In the genomic region with DNA sequence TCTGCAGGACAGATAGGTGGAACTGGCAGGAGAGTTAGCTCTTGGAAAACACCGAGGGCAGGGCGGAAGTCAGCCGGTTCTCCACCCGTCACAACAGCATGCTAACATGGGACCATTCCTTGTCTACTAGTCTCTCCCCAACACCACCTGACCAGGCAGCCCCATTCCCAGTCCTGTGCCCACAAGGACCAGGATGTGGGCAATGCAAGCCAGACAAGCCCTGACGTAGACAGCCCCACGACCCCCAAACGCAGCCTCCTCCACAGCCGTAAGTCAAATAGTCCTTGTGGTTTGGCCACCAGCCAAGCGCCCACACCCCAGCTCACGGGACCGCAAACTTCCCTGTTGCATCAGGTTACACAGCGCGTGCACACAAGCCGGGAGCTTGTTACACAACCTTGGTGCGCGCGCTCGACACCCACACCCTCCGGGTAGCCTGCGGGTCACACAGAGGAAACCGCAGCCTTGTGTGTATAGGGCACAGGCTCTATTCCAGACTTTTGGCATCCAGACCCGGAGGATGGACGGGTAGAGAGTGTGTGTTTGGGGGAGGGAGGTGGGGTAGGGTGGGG, we compare ENCODE assay signal across 8 mouse cellular contexts. TPM values are rescaled to one million over a fixed set of nuclear protein-coding genes. Genes with fewer than 3 reads are reported as not detected.
DNase-seq lines count a peak whose midpoint lies in the region; ATAC-seq and TF ChIP-seq lines count a peak whose summit lies in the region.

No protein-coding gene starts in this region.

- no peak for ATAC-seq in Patski
- peak; percentile 53; the same call in 1 of the 2 replicates for ATAC-seq in heart, embryonic 14.5 days (ENCODE audit: insufficient number of reproducible peaks, insufficient read depth, low FRiP score, low read depth)
- ATAC-seq in kidney, postnatal 0 days (replicated peaks; ENCODE audit: low FRiP score, low read depth) = peak; percentile 77
- ATAC-seq in forebrain, embryonic 13.5 days = no peak

- 35% methylated on average over 23 of the region's 23 CpGs for WGBS in heart, embryonic 14.5 days
- WGBS in kidney, postnatal 0 days = 13% methylated on average over 23 of the region's 23 CpGs
- WGBS in lung, adult 2 months = 6% methylated on average over 23 of the region's 23 CpGs
- WGBS in forebrain, embryonic 13.5 days = 77% methylated on average over 23 of the region's 23 CpGs

- peaks cover 8 to 9% of the 10 kb centered on the region in 2 experiments for H3K4me1 ChIP-seq in heart, embryonic 14.5 days (ENCODE audit: control insufficient read depth in 2 of 2, insufficient read depth in 2 of 2, low read length in 2 of 2)
- peaks cover 14% of the 10 kb centered on the region for H3K4me1 ChIP-seq in kidney, postnatal 0 days (replicated peaks; ENCODE audit: insufficient read depth, low read length)
- H3K4me1 ChIP-seq in lung, adult 2 months (ENCODE audit: control insufficient read depth, insufficient read depth, low read length) = peaks cover 12% of the 10 kb centered on the region
- 0 out of 2 replicates have a peak, but pooled peaks cover 4% of the 10 kb centered on the region for H3K4me1 ChIP-seq in forebrain, embryonic 13.5 days

- H3K9me3 ChIP-seq in heart, embryonic 14.5 days (ENCODE audit: control insufficient read depth, low read length) = no peaks in the 10 kb centered on the region
- H3K9me3 ChIP-seq in kidney, postnatal 0 days (replicated peaks; ENCODE audit: low read length) = no peaks in the 10 kb centered on the region
- no peaks in the 10 kb centered on the region for H3K9me3 ChIP-seq in forebrain, embryonic 13.5 days (replicated peaks)

- peak overlapping the region; percentile 53 for H3K4me2 ChIP-seq in heart, embryonic 14.5 days (ENCODE audit: low read length)
- peak overlapping the region; percentile 51 for H3K4me2 ChIP-seq in kidney, postnatal 0 days (ENCODE audit: low read length)
- no peak overlapping the region for H3K4me2 ChIP-seq in forebrain, embryonic 13.5 days

- H3K4me3 ChIP-seq in heart, embryonic 14.5 days (ENCODE audit: control insufficient read depth in 1 of 2, insufficient read depth in 1 of 2, low read depth in 1 of 2, low read length in 2 of 2) = peak overlapping the region; percentile 3 to 4; a peak in 1 of 4 replicates
- H3K4me3 ChIP-seq in kidney, postnatal 0 days (replicated peaks; ENCODE audit: low read depth, low read length) = peak overlapping the region; percentile 19
- no peak overlapping the region for H3K4me3 ChIP-seq in lung, adult 2 months (replicated peaks; ENCODE audit: extremely low read depth, low read depth, low read length)
- H3K4me3 ChIP-seq in forebrain, embryonic 13.5 days = no peak overlapping the region

- no peak overlapping the region for H3K27ac ChIP-seq in heart, embryonic 14.5 days (replicated peaks in 1 of 2; ENCODE audit: control insufficient read depth in 1 of 2, insufficient read depth in 1 of 2, low read depth in 2 of 2, low read length in 2 of 2)
- no peak overlapping the region; the same call in 1 of the 2 replicates for H3K27ac ChIP-seq in kidney, postnatal 0 days
- no peak overlapping the region for H3K27ac ChIP-seq in forebrain, embryonic 13.5 days

- no peaks in the 10 kb centered on the region for H3K27me3 ChIP-seq in Patski
- no peaks in the 10 kb centered on the region for H3K27me3 ChIP-seq in heart, embryonic 14.5 days (ENCODE audit: control insufficient read depth, insufficient read depth, low read length)
- H3K27me3 ChIP-seq in kidney, postnatal 0 days (ENCODE audit: insufficient read depth, low read length) = no peaks in the 10 kb centered on the region
- no peaks in the 10 kb centered on the region for H3K27me3 ChIP-seq in forebrain, embryonic 13.5 days

- in situ Hi-C loops in Patski (cut with MboI; ENCODE audit: low pct_unique_long_range_greater_than_20kb) = no loop called here

- TF ChIP-seq POLR2A in lung, adult 2 months (IDR thresholded peaks at IDR 0.05; ENCODE audit: borderline replicate concordance, extremely low read depth, low read depth, low read length) = no peak; the same call in 1 of the 2 replicates

- POLR2A ChIA-PET in Patski (lab: Charles Lee) = interaction anchor here (1.6 kb wide), 1 partner anchor 41 kb away, joined by 7 read pairs; a partner anchor contains a TSS

- TF ChIP-seq CTCF in Patski (IDR thresholded peaks at IDR 0.05) = no peak
- no peak for TF ChIP-seq CTCF in kidney, postnatal 0 days (IDR thresholded peaks at IDR 0.05; ENCODE audit: low read depth)
- TF ChIP-seq CTCF in lung, adult 2 months (IDR thresholded peaks at IDR 0.05; ENCODE audit: insufficient read depth, low read length) = no peak

- CTCF ChIA-PET in Patski (lab: Charles Lee) = interaction anchor here (1.0 kb wide), 1 partner anchor 20 kb away, joined by 3 read pairs; no protein-coding TSS in a partner anchor

- peak; percentile 92 for DNase-seq in CD4-positive, CD25-positive, alpha-beta regulatory T cell, adult 2 months (ENCODE audit: low read depth, low spot score)
- peak; percentile 33 for DNase-seq in Patski (ENCODE audit: low read depth, low spot score)
- DNase-seq in cerebellum, postnatal 14 days = peak; percentile 34 to 43
- peak; percentile 81 for DNase-seq in kidney, postnatal 0 days (ENCODE audit: low spot score)
- peak; percentile 89 for DNase-seq in lung, adult 2 months
- DNase-seq in spleen, postnatal 10 days (ENCODE audit: low spot score in 2 of 2) = peak; percentile 61 to 84

- 0 out of 2 replicates have a peak overlapping the region, but pooled peaks have one; percentile 6 for H3K9ac ChIP-seq in heart, embryonic 14.5 days (ENCODE audit: low read length)
- 0 out of 2 replicates have a peak overlapping the region, but pooled peaks have one; percentile 8 for H3K9ac ChIP-seq in kidney, postnatal 0 days (ENCODE audit: low read depth, low read length)
- H3K9ac ChIP-seq in forebrain, embryonic 13.5 days = no peak overlapping the region

- H3K36me3 ChIP-seq in heart, embryonic 14.5 days (ENCODE audit: control insufficient read depth, insufficient read depth, low read length) = no peaks in the 10 kb centered on the region
- no peaks in the 10 kb centered on the region for H3K36me3 ChIP-seq in kidney, postnatal 0 days (ENCODE audit: insufficient read depth, low read length)
- no peaks in the 10 kb centered on the region for H3K36me3 ChIP-seq in forebrain, embryonic 13.5 days (ENCODE audit: poor library complexity, severe bottlenecking)

RNA-seq across cellular contexts. Expression of a gene that starts 37.0 kb away (rescaled TPM):
- 100 TPM for polyA plus RNA-seq in Patski (2021)
- 128 and 130 TPM in 2 replicates for polyA plus RNA-seq in heart, embryonic 14.5 days (2014; fragmentation: Nextera tagmentation; extraction: Ambion mirVana)
- polyA plus RNA-seq in kidney, postnatal 0 days (2015; fragmentation: Nextera tagmentation; extraction: Ambion mirVana) = 171 and 188 TPM in 2 replicates
- polyA plus RNA-seq in lung, adult 2 months (2012; rRNA removed) = 41.3 and 44.9 TPM in 2 replicates
- 136 and 137 TPM in 2 replicates for polyA plus RNA-seq in forebrain, embryonic 13.5 days (2015; fragmentation: Nextera tagmentation; extraction: Ambion mirVana)

RNA-seq across cellular contexts. Expression of a gene that starts 41.6 kb away (rescaled TPM):
- 124 TPM for polyA plus RNA-seq in Patski (2021)
- polyA plus RNA-seq in heart, embryonic 14.5 days (2014; fragmentation: Nextera tagmentation; extraction: Ambion mirVana) = 8.1 and 8.3 TPM in 2 replicates
- polyA plus RNA-seq in kidney, postnatal 0 days (2015; fragmentation: Nextera tagmentation; extraction: Ambion mirVana) = 6.3 TPM in 2 replicates
- 1,228 and 1,453 TPM in 2 replicates for polyA plus RNA-seq in lung, adult 2 months (2012; rRNA removed)
- polyA plus RNA-seq in forebrain, embryonic 13.5 days (2015; fragmentation: Nextera tagmentation; extraction: Ambion mirVana) = 2.7 and 3.7 TPM in 2 replicates

Comparison
In these comparisons a context has a peak if more than half of its experiments do, and no peak if none do; other contexts are left out.
1. DNase-seq: peak in every context shown above with its lines; median percentile 92 in CD4-positive, CD25-positive, alpha-beta regulatory T cell, adult 2 months; 89 in lung, adult 2 months; 81 in kidney, postnatal 0 days; 72 in spleen, postnatal 10 days; 38 in cerebellum, postnatal 14 days; 33 in Patski.
2. ATAC-seq: peak in heart, embryonic 14.5 days (single experiment) and kidney, postnatal 0 days (single experiment); none in Patski (single experiment) and forebrain, embryonic 13.5 days (single experiment).
3. H3K4me3 ChIP-seq: peak in heart, embryonic 14.5 days (2 of 2) and kidney, postnatal 0 days (single experiment); none in lung, adult 2 months (single experiment) and forebrain, embryonic 13.5 days (single experiment).
4. RNA of a gene that starts 41.6 kb away (polyA plus RNA-seq): 1,228 to 1,453 TPM in lung, adult 2 months and 124 TPM in Patski (single experiment); 8.1 to 8.3 TPM in heart, embryonic 14.5 days, 6.3 TPM in kidney, postnatal 0 days and 2.7 to 3.7 TPM in forebrain, embryonic 13.5 days; every median in the first group is over 10 times any median in the second.